Mouse (Mus musculus) MEL (cell line): ENCODE measurements at regions not wholly inside any gene's neighbourhood (a gene's known extent, or its start where the extent isn't known, plus 50 kb on each side); places are given as distances from the start of the nearest gene placed in this dataset.

Source experiments
- DNase-seq: peaks from one replicate; pipeline ENCODE4 v3.0.0; 2011; ENCODE audit warnings: low read depth, low spot score
- H3K27ac ChIP-seq: 2 replicates; pipeline ENCODE4 v1.5.1; 2012; ENCODE audit warnings: low read depth, mild to moderate bottlenecking, control low read depth, low read length, moderate library complexity; ENCODE audit not compliant: control insufficient read depth
- H3K27me3 ChIP-seq, 2 experiments: fragments of 150-350 bp in 1 of 2; sonication (generic) in 1 of 2; 2 replicates each; pipeline ENCODE4 v1.6.1; 2012; ENCODE audit warnings: low read length in 2 of 2, mild to moderate bottlenecking in 2 of 2, improper control_type of control experiment in 1 of 2, moderate library complexity in 1 of 2; ENCODE audit not compliant: insufficient read depth in 2 of 2, control insufficient read depth in 1 of 2
- H3K36me3 ChIP-seq, 2 experiments: 2 replicates each; pipeline ENCODE4 v1.6.1; 2012 to 2014; ENCODE audit warnings: low read length in 2 of 2, improper control_type of control experiment in 1 of 2, inconsistent platforms in 1 of 2, mild to moderate bottlenecking in 1 of 2; ENCODE audit not compliant: insufficient read depth in 2 of 2, control insufficient read depth in 1 of 2
- H3K4me1 ChIP-seq, 2 experiments: fragments of 150-350 bp in 1 of 2; sonication (generic) in 1 of 2; 2 replicates each; pipeline ENCODE4 v1.6.1; 2012; ENCODE audit warnings: low read length in 2 of 2, improper control_type of control experiment in 1 of 2, mild to moderate bottlenecking in 1 of 2; ENCODE audit not compliant: insufficient read depth in 2 of 2, control insufficient read depth in 1 of 2
- H3K4me3 ChIP-seq, 2 experiments: fragments of 150-350 bp in 1 of 2; sonication (generic) in 1 of 2; 2 replicates each; pipeline ENCODE4 v1.5.1; 2012; ENCODE audit warnings: low read depth in 2 of 2, low read length in 2 of 2, mild to moderate bottlenecking in 2 of 2, moderate library complexity in 2 of 2, control low read depth in 1 of 2, improper control_type of control experiment in 1 of 2; ENCODE audit not compliant: control insufficient read depth in 1 of 2, insufficient read depth in 1 of 2
- H3K79me2 ChIP-seq: 2 replicates; pipeline ENCODE4 v1.6.1; 2012; ENCODE audit warnings: mild to moderate bottlenecking, low read length, moderate library complexity; ENCODE audit not compliant: control insufficient read depth, poor library complexity, insufficient read depth
- H3K9ac ChIP-seq: 2 replicates; pipeline ENCODE4 v1.6.1; 2012; ENCODE audit warnings: low read depth, mild to moderate bottlenecking, control low read depth, low read length, moderate library complexity; ENCODE audit not compliant: control insufficient read depth, poor library complexity, severe bottlenecking
- H3K9me3 ChIP-seq: fragments of 150-350 bp; sonication (generic); replicated peaks from 2 replicates; pipeline ENCODE4 v1.6.1; 2012; ENCODE audit warnings: mild to moderate bottlenecking, low read length, improper control_type of control experiment, moderate library complexity; ENCODE audit not compliant: insufficient read depth
- BHLHE40 ChIP-seq: IDR thresholded peaks from 2 replicates; pipeline ENCODE4 v1.6.1; 2012; ENCODE audit warnings: low read depth, mild to moderate bottlenecking, inconsistent platforms, low read length, improper control_type of control experiment, borderline replicate concordance
- E2F4 ChIP-seq: IDR thresholded peaks from 2 replicates; pipeline ENCODE4 v1.6.1; 2011; ENCODE audit warnings: low read depth, low read length, improper control_type of control experiment, borderline replicate concordance
- EP300 ChIP-seq, 2 experiments: IDR thresholded peaks; 2 replicates each; pipeline ENCODE4 v1.6.1; 2011; ENCODE audit warnings: improper control_type of control experiment in 2 of 2, low read length in 2 of 2, low read depth in 1 of 2, mild to moderate bottlenecking in 1 of 2
- GABPA ChIP-seq: IDR thresholded peaks from 2 replicates; pipeline ENCODE4 v1.6.1; 2012; ENCODE audit warnings: low read depth, mild to moderate bottlenecking, inconsistent platforms, low read length, improper control_type of control experiment, moderate library complexity
- GATA1 ChIP-seq: IDR thresholded peaks from 2 replicates; pipeline ENCODE4 v1.6.1; 2011; ENCODE audit warnings: low read depth, low read length, improper control_type of control experiment
- HCFC1 ChIP-seq: IDR thresholded peaks from 2 replicates; pipeline ENCODE4 v1.6.1; 2012; ENCODE audit warnings: low read depth, mild to moderate bottlenecking, inconsistent platforms, low read length, improper control_type of control experiment, moderate library complexity
- JUND ChIP-seq: IDR thresholded peaks from 2 replicates; pipeline ENCODE4 v1.6.1; 2011; ENCODE audit warnings: low read depth, mild to moderate bottlenecking, improper control_type of control experiment, low read length
- KAT2A ChIP-seq: conservative IDR thresholded peaks from 2 replicates; pipeline ENCODE4 v1.6.1; 2012; ENCODE audit warnings: low read depth, low read length, improper control_type of control experiment, inconsistent platforms
- MAFK ChIP-seq: IDR thresholded peaks from 2 replicates; pipeline ENCODE4 v1.6.1; 2011; ENCODE audit warnings: low read depth, mild to moderate bottlenecking, low read length, improper control_type of control experiment, borderline replicate concordance
- MAX ChIP-seq: IDR thresholded peaks from 2 replicates; pipeline ENCODE4 v1.6.1; 2011; ENCODE audit warnings: low read length, improper control_type of control experiment
- MEF2A ChIP-seq: IDR thresholded peaks from 2 replicates; pipeline ENCODE4 v1.6.1; 2014; ENCODE audit warnings: low read depth, mild to moderate bottlenecking, inconsistent platforms, low read length, improper control_type of control experiment; ENCODE audit not compliant: poor library complexity, insufficient replicate concordance, severe bottlenecking; ENCODE audit errors: extremely low read depth
- MXI1 ChIP-seq: IDR thresholded peaks from 2 replicates; pipeline ENCODE4 v1.6.1; 2011; ENCODE audit warnings: mild to moderate bottlenecking, low read depth, low read length, improper control_type of control experiment
- MYB ChIP-seq: IDR thresholded peaks from 2 replicates; pipeline ENCODE4 v1.6.1; 2011; ENCODE audit warnings: mild to moderate bottlenecking, low read depth, low read length, improper control_type of control experiment
- NELFE ChIP-seq: IDR thresholded peaks from 2 replicates; pipeline ENCODE4 v1.6.1; 2011; ENCODE audit warnings: low read depth, low read length, improper control_type of control experiment
- NRF1 ChIP-seq: IDR thresholded peaks from 2 replicates; pipeline ENCODE4 v1.6.1; 2014; ENCODE audit warnings: low read depth, mild to moderate bottlenecking, inconsistent platforms, low read length, improper control_type of control experiment, moderate library complexity; ENCODE audit not compliant: poor library complexity, insufficient read depth, severe bottlenecking
- POLR2AphosphoS5 ChIP-seq: IDR thresholded peaks from 2 replicates; pipeline ENCODE4 v1.6.1; 2012; ENCODE audit warnings: low read depth, borderline replicate concordance, mild to moderate bottlenecking, inconsistent platforms, low read length, moderate library complexity, mixed read lengths
- RAD21 ChIP-seq: IDR thresholded peaks from 2 replicates; pipeline ENCODE4 v1.6.1; 2011; ENCODE audit warnings: mild to moderate bottlenecking, low read depth, low read length, improper control_type of control experiment
- SIN3A ChIP-seq: IDR thresholded peaks from 2 replicates; pipeline ENCODE4 v1.6.1; 2012; ENCODE audit warnings: low read length, improper control_type of control experiment, inconsistent platforms
- TBP ChIP-seq: IDR thresholded peaks from 2 replicates; pipeline ENCODE4 v1.8.0; 2011; ENCODE audit warnings: low read depth, low read length, improper control_type of control experiment
- TCF12 ChIP-seq: IDR thresholded peaks from 2 replicates; pipeline ENCODE4 v1.6.1; 2014; ENCODE audit warnings: low read depth, mild to moderate bottlenecking, inconsistent platforms, low read length, improper control_type of control experiment, moderate library complexity
- UBTF ChIP-seq: IDR thresholded peaks from 2 replicates; pipeline ENCODE4 v1.6.1; 2012; ENCODE audit warnings: low read depth, mild to moderate bottlenecking, inconsistent platforms, low read length, improper control_type of control experiment, moderate library complexity, borderline replicate concordance; ENCODE audit not compliant: insufficient read depth
- USF1 ChIP-seq: IDR thresholded peaks from 2 replicates; pipeline ENCODE4 v1.6.1; 2014; ENCODE audit warnings: low read depth, mild to moderate bottlenecking, inconsistent platforms, low read length, improper control_type of control experiment, moderate library complexity
- USF2 ChIP-seq, 2 experiments: IDR thresholded peaks; 2 replicates each; pipeline ENCODE4 v1.6.1; 2011 to 2012; ENCODE audit warnings: improper control_type of control experiment in 2 of 2, low read length in 2 of 2, borderline replicate concordance in 1 of 2, inconsistent platforms in 1 of 2, low read depth in 1 of 2, mild to moderate bottlenecking in 1 of 2; ENCODE audit not compliant: insufficient read depth in 1 of 2
- ZKSCAN1 ChIP-seq: IDR thresholded peaks from 2 replicates; pipeline ENCODE4 v1.6.1; 2012; ENCODE audit warnings: low read depth, mild to moderate bottlenecking, inconsistent platforms, low read length, improper control_type of control experiment, moderate library complexity

DNA sequence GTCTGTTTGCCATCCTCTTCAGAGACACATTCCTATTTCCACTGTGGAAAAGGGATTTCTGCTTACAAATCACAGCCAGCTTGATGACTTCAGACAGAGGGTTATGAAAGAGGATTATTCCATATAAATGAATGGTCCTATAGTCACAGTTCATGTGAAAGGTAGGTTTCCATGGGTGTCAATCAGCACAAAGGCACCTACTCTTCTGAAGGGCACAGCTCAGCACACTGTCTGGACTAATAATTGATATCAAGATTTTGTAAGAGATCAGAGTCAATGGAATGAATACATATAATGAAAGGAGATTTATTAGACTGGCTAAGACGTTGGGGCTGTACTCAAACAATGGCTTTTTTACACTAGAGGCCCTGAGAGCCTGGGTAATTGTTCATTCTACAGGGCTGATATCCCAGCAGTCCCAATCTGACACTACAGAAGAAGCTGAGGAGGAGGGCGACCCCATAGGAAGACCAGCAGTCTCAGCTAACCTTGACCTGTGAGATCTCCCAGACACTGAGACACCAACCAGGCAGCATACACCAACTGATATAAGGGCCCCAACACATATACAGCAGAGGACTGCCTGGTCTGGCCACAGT lies 702.4 kb downstream of the Efna5 start:
- Histone ChIP-seq H3K9me3 (no peaks in the 10 kb centered on the region), H3K79me2 (no peaks in the 10 kb centered on the region), H3K4me1 (no peaks in the 10 kb centered on the region), H3K9ac (no peak overlapping the region)
- TF ChIP-seq MAFK (no peak), RAD21 (no peak), NELFE (no peak), USF2 (IDR thresholded peaks at IDR 0.05; ENCODE audit: borderline replicate concordance in 1 of 2, insufficient read depth in 1 of 2, low read depth in 1 of 2, low read length in 2 of 2) (no peak), EP300 (IDR thresholded peaks at IDR 0.05; ENCODE audit: low read depth in 1 of 2, low read length in 2 of 2) (no peak), POLR2AphosphoS5 (no peak), JUND (no peak), MYB (no peak), TCF12 (no peak), USF1 (no peak), SIN3A (no peak), HCFC1 (no peak), TBP (no peak), NRF1 (no peak), MXI1 (no peak), MEF2A (no peak), GATA1 (no peak), GABPA (no peak)
- TF ChIP-seq, all 39 proteins: peak for 0
- Histone ChIP-seq H3K4me3 (no peak overlapping the region), H3K36me3 (no peaks in the 10 kb centered on the region; a peak in 1 of 4 replicates), H3K27me3 (no peaks in the 10 kb centered on the region), H3K27ac (no peak overlapping the region)
- DNase-seq: no peak

DNA sequence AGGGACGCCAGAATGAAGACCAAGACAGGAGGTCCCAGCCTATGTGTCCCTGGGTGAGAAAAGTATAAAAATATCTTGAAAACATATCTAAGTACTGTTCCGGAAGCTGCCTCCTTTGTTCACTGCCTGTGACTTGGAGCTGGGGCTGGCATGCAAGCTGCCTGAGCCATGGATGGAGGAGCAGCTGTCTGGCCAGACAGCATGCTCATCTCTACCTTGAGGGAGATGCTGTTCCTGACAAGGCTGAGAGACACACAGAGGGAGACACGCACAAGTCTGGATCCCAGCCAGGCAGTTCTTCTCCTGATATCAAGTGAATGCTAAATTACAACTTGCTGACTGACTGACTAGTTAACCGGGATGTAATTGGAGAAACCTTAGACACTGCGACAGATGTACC lies 704.8 kb downstream of the Efna5 start:
- H3K27ac ChIP-seq: no peak overlapping the region
- no peak overlapping the region for H3K4me3 ChIP-seq
- H3K36me3 ChIP-seq: no peaks in the 10 kb centered on the region; a peak in 2 of 4 replicates
- no peaks in the 10 kb centered on the region for H3K27me3 ChIP-seq
- H3K79me2 ChIP-seq: no peaks in the 10 kb centered on the region
- no peaks in the 10 kb centered on the region for H3K4me1 ChIP-seq
- H3K9ac ChIP-seq: no peak overlapping the region
- no peak for DNase-seq
- H3K9me3 ChIP-seq: no peaks in the 10 kb centered on the region
- TF ChIP-seq UBTF (no peak), ZKSCAN1 (no peak), JUND (no peak), TBP (no peak), BHLHE40 (no peak), KAT2A (no peak), E2F4 (no peak), TCF12 (no peak), USF2 (IDR thresholded peaks at IDR 0.05; ENCODE audit: borderline replicate concordance in 1 of 2, insufficient read depth in 1 of 2, low read depth in 1 of 2, low read length in 2 of 2) (no peak), MAX (no peak)
